Mouse (Mus musculus): ENCODE results near the gene Sptlc2.

DNA sequence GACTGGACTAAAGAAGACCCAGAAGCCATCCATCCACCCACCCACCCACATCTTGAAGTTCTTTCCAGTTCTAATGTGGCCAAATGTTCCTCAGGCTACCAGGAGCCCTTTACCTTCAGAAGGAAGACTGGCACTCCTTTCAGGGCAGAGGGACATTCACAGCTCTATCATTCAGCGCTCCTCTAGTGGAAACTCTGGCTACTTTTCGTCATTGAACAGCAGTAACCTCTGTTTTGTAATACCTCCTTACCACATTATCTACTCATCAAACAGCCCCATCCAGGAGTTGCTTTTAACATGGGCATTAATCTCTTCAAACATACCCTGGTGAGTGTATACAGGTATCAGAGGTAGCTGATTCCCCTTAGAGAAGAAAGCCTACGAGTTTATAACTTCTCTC is 3.1 kb downstream of the Sptlc2 start:
- no peak for TF ChIP-seq CTCF (IDR thresholded peaks at IDR 0.05; ENCODE audit: low read depth, low read length)
- TF ChIP-seq POLR2A (IDR thresholded peaks at IDR 0.05; ENCODE audit: insufficient read depth, low read length), result no peak
